Mouse (Mus musculus): ENCODE measurements around the gene Artn. TPM values are rescaled to one million over a fixed set of nuclear protein-coding genes. Genes with fewer than 3 reads are reported as not detected.

Gene Artn
- not detected for polyA plus RNA-seq (2014; fragmentation: Illumina TruSeq; extraction: RNeasy Lipid Tissue Mini Kit (QIAGEN cat#74804); ENCODE audit: low replicate concordance)

DNA sequence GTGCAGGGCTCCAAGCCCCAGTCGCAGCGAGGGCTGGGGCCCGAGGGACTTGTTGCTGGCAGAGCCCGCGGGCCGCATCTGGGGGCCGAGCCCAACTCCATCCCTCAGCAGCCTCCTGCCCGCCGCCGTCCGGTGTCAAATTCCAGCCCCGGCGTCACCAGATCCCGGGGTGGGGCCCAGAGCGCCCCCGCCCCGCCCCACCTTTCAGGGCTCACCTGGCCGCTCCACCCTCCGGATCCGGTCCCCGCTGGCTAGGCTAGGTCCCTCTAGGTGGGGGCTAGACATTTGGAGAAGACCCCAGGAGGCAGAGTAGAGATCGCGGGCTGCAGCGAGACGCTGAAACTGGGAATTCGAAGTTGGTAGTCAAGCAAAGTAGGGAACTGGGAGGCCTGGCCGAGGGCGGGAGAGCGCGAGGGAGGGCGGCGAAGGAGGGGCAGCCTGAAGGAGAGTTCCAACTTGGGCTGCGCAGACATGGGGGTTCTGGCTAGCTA is at the start of gene Artn:
TSS of gene Artn (minus strand) at position 373 of the 491 bp plus-strand sequence.

DNA sequence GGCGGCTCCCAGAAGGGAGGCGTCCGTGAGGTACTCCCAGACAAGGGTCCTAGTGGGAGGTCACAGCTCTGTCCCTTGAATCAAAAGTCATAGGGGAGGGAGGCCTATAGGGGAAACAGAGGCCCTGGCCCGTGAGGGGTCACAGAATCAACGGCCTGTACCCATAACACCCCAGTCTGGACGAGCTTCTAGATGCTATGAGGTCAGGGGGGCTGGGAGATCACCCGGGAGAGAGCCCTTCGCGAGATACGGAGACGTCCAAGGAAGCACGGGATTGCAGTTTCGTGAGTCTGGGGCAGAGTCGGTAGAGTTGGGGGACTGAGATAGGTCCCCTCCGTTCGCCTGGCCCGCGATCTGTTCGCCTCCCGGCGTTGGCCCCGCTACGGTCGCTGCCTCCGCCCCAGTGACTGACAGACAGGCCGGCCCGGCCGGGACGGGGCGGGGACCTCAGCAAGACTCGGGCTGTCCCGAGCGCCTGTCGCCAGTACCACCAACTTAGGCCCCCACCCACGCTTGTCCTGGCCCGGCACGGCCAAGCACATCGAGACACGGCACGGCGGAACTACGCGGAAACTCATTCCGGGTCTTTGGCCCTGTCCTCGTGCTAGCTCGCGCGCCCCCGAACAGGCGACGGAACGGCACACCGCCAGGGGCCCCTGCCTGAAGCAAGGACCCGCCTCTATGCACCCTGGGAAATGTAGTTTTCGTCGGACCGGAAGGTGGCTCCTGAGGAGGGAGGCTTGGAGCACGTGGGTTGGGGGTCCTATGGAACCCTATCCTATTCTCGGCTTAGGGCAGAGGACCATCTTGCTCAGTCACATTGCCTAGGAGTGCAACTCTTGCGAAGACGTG is 14.7 kb downstream of the Artn start, which contains the start of gene Ipo13:
TSS of gene Ipo13 (minus strand) at position 409 of the 852 bp plus-strand sequence.

GRCm38 (mm10) chr4:117891738-117892161 is 37.8 kb downstream of the Artn start, which contains the start of gene Dph2:
Gene Dph2, minus strand, starts transcription at chr4:117892032.

GRCm38 (mm10) chr4:117887133-117887532 is 42.4 kb downstream of the Artn start, which contains the start of gene Atp6v0b:
Gene Atp6v0b, minus strand, starts transcription at chr4:117887333.

GRCm38 (mm10) chr4:117882701-117883691 is 46.6 kb downstream of the Artn start, which contains the start of gene B4galt2:
Gene B4galt2, minus strand, starts transcription at chr4:117883487.

Other genes starting within 250 kb of the Artn start
- gene Dmap1, start 247.5 kb downstream of the Artn start, polyA plus RNA-seq (2014; fragmentation: Illumina TruSeq; extraction: RNeasy Lipid Tissue Mini Kit (QIAGEN cat#74804); ENCODE audit: low replicate concordance), result 0.48 TPM
- gene Gm12845, start 205.4 kb downstream of the Artn start, polyA plus RNA-seq (2014; fragmentation: Illumina TruSeq; extraction: RNeasy Lipid Tissue Mini Kit (QIAGEN cat#74804); ENCODE audit: low replicate concordance), result not detected
- gene Klf17, start 164.1 kb downstream of the Artn start, polyA plus RNA-seq (2014; fragmentation: Illumina TruSeq; extraction: RNeasy Lipid Tissue Mini Kit (QIAGEN cat#74804); ENCODE audit: low replicate concordance), result not detected
- 0.45 TPM for gene Slc6a9, start 95.3 kb downstream of the Artn start, polyA plus RNA-seq (2014; fragmentation: Illumina TruSeq; extraction: RNeasy Lipid Tissue Mini Kit (QIAGEN cat#74804); ENCODE audit: low replicate concordance)
- gene Ccdc24, start 57.2 kb downstream of the Artn start, polyA plus RNA-seq (2014; fragmentation: Illumina TruSeq; extraction: RNeasy Lipid Tissue Mini Kit (QIAGEN cat#74804); ENCODE audit: low replicate concordance), result not detected
- gene B4galt2, start 46.3 kb downstream of the Artn start, polyA plus RNA-seq (2014; fragmentation: Illumina TruSeq; extraction: RNeasy Lipid Tissue Mini Kit (QIAGEN cat#74804); ENCODE audit: low replicate concordance), result not detected
- gene Atp6v0b, start 42.4 kb downstream of the Artn start, polyA plus RNA-seq (2014; fragmentation: Illumina TruSeq; extraction: RNeasy Lipid Tissue Mini Kit (QIAGEN cat#74804); ENCODE audit: low replicate concordance), result 27.4 TPM
- 3.5 TPM for gene Dph2, start 37.7 kb downstream of the Artn start, polyA plus RNA-seq (2014; fragmentation: Illumina TruSeq; extraction: RNeasy Lipid Tissue Mini Kit (QIAGEN cat#74804); ENCODE audit: low replicate concordance)
- gene Ipo13, start 14.8 kb downstream of the Artn start, polyA plus RNA-seq (2014; fragmentation: Illumina TruSeq; extraction: RNeasy Lipid Tissue Mini Kit (QIAGEN cat#74804); ENCODE audit: low replicate concordance), result 0.22 TPM
- gene St3gal3, start 205.2 kb upstream of the Artn start, polyA plus RNA-seq (2014; fragmentation: Illumina TruSeq; extraction: RNeasy Lipid Tissue Mini Kit (QIAGEN cat#74804); ENCODE audit: low replicate concordance), result 0.33 TPM

All from small intestine, adult 10 weeks (tissue).